Mouse (Mus musculus): ENCODE results near the gene Mta3.

The Mta3 gene

GRCm38 (mm10) chr17:83759547-83759946, 53.6 kb downstream of the Mta3 start:
- DNase-seq, result no peak

- no peak for DNase-seq
Measured at GRCm38 (mm10) chr17:83764538-83764937, 58.6 kb downstream of the Mta3 start.

- DNase-seq, result no peak
Measured at GRCm38 (mm10) chr17:83767064-83767463, 61.1 kb downstream of the Mta3 start.

GRCm38 (mm10) chr17:83768309-83768708, 62.3 kb downstream of the Mta3 start:
- peak in 1 of 2 experiments; percentile 24 for DNase-seq

- DNase-seq, result no peak
Measured at GRCm38 (mm10) chr17:83770371-83770770, 64.4 kb downstream of the Mta3 start.

- no peak for DNase-seq
Measured at GRCm38 (mm10) chr17:83770931-83771330, 65.0 kb downstream of the Mta3 start.

- DNase-seq, result no peak
Measured at GRCm38 (mm10) chr17:83772110-83772509, 66.1 kb downstream of the Mta3 start.

GRCm38 (mm10) chr17:83772711-83773110, 66.7 kb downstream of the Mta3 start:
- peak; percentile 62 to 76 for DNase-seq

- no peak for DNase-seq
Measured at GRCm38 (mm10) chr17:83776965-83777364, 71.0 kb downstream of the Mta3 start.

- no peak for DNase-seq
Measured at GRCm38 (mm10) chr17:83777462-83778051, 71.6 kb downstream of the Mta3 start.

- DNase-seq, result no peak
Measured at GRCm38 (mm10) chr17:83780228-83780627, 74.3 kb downstream of the Mta3 start.

- no peak for DNase-seq
Measured at GRCm38 (mm10) chr17:83782740-83783139, 76.8 kb downstream of the Mta3 start.

- no peak for DNase-seq
Measured at GRCm38 (mm10) chr17:83786418-83786817, 80.5 kb downstream of the Mta3 start.

- DNase-seq, result no peak
Measured at GRCm38 (mm10) chr17:83790158-83790557, 84.2 kb downstream of the Mta3 start.

- no peak for DNase-seq
Measured at GRCm38 (mm10) chr17:83792388-83792787, 86.4 kb downstream of the Mta3 start.

- DNase-seq, result no peak
Measured at GRCm38 (mm10) chr17:83795121-83795520, 89.2 kb downstream of the Mta3 start.

- no peak for DNase-seq
Measured at GRCm38 (mm10) chr17:83799506-83800050, 93.6 kb downstream of the Mta3 start.

- no peak for DNase-seq
Measured at GRCm38 (mm10) chr17:83803987-83804386, 98.0 kb downstream of the Mta3 start.

GRCm38 (mm10) chr17:83805078-83805477, 99.1 kb downstream of the Mta3 start:
- DNase-seq, result no peak

GRCm38 (mm10) chr17:83807345-83807744, 101.4 kb downstream of the Mta3 start:
- DNase-seq, result peak in 1 of 2 experiments; percentile 41

GRCm38 (mm10) chr17:83807778-83808398, 101.9 kb downstream of the Mta3 start:
- DNase-seq, result peak in 1 of 2 experiments; percentile 59

- no peak for DNase-seq
Measured at GRCm38 (mm10) chr17:83808476-83809098, 102.6 kb downstream of the Mta3 start.

GRCm38 (mm10) chr17:83809197-83809829, 103.3 kb downstream of the Mta3 start:
- DNase-seq, result no peak

Data from thymus, adult 18-20 months (tissue).